Mouse (Mus musculus) spleen, embryonic (tissue): ENCODE results near the gene Zfp65.
"Not testable (repeated sequence)": the region's sequence is repeated elsewhere in the genome, so short reads cannot be mapped to it uniquely, and the experiment has no call there.

Experiments used
- CTCF ChIA-PET: fragments of 350-600 bp; sonication (Branson Sonifier 250); formaldehyde crosslinking; loops from one replicate; lab custom pipeline; 2022; lab: Charles Lee

Gene Zfp65

DNA sequence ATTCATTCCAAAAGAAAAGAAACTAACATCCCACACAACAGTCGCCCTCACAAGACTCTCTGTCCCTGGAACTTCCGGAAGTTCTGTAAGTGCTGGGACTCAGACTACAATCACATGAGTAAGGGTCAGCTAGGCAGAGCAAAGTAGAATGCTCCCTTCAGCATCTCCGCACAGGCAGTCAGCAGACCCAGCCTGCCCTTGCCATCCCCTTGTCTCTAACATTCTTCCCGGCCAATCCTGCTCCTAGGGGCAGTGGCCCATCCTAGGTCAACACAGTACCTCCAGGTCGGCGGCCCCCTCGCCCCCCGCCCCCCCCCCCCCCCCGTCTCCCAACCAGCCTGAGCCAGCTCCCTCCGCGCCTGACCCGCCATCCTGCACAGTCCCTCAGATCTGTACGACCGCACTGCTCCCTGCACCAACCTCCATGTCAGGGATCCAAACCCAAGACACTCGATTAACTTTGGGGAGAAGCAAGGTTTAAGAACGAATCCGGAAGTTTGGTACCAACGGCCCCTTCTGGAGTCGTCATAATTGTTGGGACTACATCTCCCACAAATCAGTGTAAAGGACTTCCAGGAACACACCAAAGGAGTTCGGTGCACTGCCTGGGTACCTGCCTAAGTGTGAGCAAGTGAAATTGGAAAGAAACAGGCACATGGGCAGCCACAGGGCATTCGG, at the start of gene Zfp65:
Zfp65 (minus strand) TSS at position 533 of the 678 bp plus-strand sequence.
- CTCF ChIA-PET, result no interaction called here

DNA sequence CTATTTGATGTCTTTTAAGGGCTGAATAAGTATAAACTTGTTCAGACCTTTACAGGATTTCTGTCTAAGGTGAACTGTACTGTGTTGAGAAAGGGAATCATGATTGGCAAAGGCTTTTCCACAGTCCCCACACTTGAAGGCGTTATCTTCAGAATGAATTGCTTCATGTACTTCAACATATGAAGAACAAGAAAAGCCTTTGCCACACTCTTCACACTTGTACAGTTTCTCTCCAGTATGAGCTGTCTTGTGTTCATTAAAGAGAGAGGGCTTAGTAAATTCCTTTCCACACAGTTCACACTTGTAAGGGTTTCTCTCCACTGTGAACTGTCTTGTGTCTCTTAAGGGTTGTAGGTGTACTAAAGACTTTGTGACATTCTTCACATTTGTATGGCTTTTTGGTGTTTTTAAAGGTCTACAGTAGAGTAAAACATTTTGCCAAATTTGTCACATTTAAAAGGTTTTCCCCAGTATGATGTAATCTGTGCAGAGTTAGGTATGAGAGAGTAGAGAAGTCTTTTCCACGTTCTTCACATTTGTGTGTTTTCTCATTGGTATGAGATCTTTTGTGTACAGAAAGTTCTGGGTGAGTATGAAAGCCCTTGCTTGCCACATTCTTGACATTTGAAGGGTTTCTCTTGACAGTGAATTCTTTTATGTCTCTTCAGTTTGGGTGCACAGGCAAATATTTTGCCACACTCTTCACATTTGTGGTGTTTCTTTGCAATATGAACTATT, 34.2 kb upstream of the Zfp65 start:
- CTCF ChIA-PET, result no interaction called here

DNA sequence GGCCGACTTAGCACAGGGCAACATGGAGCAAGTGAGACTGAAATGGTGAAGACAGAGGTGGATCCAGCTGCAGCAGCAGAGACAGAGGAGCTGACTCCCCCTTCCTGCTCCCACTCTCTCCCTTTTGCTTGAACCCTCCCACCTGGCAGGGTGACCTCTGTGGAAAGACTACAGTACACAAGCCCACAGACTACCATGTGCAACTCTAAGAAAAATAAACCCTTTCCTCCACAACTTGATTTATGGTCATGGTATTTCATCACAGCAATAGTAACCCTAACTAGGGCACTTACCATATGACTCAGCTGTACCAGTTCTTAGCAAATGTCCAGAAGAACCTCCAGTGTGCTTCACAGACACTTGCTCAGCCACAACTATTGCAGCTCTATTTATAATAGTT, 31.0 kb upstream of the Zfp65 start:
- CTCF ChIA-PET, result no interaction called here

DNA sequence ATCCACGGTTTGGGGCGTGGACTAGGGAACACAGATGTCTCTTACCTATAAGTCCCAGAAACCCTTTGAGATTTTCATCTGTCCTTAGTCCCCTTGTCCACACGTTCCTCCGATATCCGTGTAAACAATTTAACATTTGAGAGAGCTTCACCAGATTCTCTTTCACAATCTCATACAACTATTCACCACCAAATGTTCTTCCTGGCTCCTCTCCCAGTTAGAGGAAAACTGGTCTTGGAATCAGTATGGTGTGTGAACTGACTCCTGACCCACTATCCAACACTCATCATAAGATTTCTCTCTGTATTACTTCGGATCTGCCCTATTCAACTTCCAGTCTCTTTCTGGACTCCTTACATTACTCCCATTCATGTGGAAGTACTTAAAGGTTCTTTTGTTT, 26.8 kb upstream of the Zfp65 start:
- CTCF ChIA-PET, result no interaction called here

DNA sequence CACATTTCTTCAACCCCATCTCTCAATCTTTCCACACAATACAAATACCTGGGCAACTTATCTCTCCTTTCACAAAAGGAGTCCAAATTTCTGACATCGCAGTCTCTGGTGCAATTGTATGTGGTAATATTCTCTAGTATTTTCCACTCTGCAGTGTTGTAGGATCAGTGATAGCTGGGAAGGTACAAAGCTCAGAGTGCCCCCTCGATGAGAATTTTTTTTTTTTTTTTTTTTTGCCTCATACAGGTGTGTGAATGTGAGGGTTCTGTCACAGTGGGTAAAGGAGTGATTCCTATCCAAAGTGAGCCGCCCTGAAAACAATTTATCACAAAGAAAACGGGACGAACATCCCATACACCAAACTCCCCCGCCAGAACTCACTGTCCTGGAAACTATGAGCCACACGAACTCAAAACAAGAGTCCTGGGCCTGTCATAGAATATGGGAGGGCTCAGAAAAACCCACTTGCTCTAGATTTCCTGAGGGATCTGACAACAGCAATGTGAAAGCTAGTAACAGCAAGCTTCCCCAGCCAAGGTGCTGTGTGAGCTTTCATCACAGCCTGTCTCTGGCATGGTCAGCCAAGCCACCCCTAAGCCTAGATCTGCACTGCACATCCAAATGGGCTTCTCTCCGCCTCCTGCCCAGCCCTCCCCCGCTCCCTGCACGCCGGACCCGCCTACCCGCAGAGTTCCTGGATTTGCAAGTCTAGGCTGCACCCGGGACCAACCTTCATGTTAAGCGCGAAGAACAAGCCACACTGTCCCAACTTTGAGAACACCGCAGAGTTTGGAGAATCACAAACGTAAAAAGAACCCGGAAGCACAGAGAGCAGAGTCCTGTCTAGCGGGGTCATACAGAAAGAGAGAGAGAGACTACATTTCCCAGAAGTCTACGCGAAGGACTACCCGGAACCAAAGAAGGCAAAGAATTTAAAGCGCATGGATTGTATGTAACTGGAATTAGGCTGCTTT, 25.6 kb upstream of the Zfp65 start, which contains the start of gene Zfp85:
Zfp85 (minus strand) TSS at position 896 of the 974 bp plus-strand sequence.
- CTCF ChIA-PET, result interaction anchor here (0.6 kb wide), 1 partner anchor 33 kb away, joined by 4 read pairs; no protein-coding TSS in a partner anchor

DNA sequence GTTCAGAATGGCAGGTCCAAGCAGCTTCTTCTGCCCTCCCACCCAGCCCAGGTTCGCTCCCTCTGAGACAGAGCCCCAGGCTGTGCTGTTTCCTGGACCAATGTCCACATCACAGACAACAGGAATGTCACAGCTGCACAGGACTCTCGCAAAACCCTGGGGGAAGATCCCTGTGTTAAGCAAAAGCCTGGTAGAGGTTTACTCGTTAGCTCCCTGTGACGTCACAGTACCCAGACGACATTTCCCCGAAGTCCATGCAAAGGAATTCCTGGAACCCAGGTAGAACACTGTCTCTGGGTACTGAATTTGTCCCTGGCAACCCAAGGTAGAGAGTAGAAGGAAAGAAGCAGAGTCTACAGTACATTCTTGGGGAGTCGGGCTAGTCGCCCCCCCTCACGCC, 14.9 kb upstream of the Zfp65 start:
- CTCF ChIA-PET, result no interaction called here

DNA sequence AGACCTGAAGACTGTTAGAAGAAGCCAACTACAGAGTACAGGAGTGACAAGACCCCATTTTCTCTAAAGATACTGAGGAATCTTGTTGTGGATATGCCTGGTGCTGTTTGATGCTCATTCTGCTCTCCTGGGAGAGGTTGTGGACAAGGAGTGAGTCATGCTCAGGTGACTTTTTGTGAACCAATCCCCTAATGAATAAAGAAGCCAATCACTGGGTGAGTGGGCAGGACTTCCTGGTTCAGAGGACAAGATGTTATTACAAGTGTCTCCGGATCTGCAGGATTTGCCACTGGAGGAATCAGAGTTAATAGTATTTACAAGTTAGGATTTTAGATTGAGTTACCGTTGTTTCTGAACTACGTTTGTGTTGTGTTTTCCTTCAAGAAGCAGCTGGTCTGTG, 14.0 kb upstream of the Zfp65 start:
- CTCF ChIA-PET, result no interaction called here

DNA sequence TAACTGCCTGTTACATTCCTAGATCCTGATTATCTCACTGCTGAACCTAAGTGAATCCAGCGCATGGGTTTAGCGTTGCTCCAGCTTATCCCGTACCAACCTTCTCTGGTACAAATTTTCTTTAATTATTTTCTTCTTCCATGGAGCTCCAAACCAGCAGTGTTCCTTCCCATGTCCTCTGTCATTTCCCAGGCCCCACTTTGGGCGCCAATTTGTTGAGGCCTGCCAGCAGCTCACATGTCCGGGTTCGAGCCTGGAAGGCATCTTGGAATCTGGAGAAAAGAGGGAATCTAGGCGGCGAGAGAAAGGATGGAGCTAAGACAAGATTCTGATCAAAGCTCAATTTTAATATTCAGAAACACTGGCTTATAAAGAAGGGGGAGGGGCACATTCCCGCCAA, 5.4 kb upstream of the Zfp65 start:
- CTCF ChIA-PET, result not testable (repeated sequence)

DNA sequence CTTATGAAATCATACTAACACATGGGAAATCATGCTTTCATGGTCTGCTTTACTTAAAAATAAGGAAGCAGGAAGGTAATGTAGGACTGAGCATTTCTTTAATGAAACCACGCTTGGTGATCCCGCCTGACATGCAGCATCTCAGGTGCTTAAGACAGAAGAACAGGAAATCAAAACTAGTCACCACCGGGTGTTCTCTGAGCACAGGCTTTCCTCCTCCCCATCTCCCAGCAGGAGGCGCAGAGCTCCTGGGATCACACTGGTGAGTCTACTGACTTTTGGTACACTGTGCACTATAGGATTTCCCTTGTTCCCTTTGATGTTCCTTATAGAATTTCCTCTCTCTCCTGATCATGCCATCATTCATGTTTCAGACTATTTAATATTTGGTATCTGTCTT, 468 bp upstream of the Zfp65 start:
- CTCF ChIA-PET, result not testable (repeated sequence)

DNA sequence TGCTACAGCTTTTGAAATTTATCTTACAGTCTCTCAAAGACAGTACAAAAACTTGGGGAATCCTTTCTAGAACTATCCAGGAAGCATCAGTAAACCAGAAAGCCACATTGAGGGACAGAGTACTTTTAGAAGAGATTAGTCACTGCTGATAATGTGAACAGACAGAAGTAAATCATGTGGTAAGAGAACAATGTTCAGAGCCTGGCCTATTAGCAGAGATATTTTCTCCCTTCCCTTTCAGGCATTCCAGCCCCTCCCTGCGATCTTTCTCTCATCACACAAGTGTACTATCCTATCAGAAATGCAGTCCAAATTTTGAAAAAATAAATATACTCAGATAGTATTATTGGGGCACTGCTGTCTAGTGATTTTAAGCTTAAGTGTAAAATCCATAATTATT, 867 bp downstream of the Zfp65 start:
- CTCF ChIA-PET, result no interaction called here

DNA sequence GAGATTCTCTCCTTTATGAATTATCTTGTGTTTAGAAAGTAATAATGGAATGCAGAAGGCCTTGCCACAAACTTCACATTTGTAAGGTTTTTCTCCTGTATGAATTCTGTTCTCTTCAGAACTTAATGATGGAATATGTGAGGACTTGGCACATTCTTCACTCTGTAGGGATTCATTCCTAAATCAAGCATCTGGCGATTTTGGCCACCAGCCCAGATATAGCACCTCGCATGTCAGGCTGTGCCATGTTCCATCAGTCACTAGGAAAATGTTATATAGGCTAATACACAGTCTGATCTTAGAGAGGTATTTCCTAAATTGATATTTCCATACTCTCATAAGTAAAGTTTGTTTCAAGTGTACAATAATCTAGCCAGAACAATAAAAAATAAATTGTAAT, 3.6 kb downstream of the Zfp65 start:
- CTCF ChIA-PET, result not testable (repeated sequence)

DNA sequence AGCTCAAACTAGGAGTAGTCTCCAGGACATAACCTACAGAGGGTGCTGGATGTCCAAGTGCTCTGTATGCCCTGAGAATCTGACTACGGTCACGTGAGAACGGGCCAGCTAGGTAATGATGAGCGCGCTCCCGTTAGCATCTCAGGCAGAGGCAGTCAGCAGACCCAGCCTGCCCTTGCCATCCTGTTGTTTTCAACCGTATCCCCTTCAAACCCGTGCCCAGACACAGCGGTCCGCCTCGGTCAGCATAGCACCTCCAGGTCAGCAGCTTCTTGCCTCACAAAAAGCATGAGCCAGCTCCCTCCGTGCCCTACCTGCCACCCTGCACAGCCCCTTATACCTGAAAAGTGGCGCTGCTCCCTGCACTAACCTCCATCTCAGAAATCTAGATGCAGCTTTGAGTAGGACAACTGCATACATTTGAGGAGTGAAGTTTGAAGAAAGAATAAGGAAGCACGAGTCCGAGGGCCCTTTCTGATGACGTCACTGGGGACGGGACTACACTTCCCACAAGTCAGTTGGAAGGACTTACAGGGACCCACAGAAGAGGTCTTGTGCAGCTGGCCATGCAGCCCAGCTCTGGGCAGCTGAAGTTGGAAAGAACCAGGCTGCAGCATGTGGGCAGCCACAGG, 5.0 kb downstream of the Zfp65 start:
- CTCF ChIA-PET, result no interaction called here

DNA sequence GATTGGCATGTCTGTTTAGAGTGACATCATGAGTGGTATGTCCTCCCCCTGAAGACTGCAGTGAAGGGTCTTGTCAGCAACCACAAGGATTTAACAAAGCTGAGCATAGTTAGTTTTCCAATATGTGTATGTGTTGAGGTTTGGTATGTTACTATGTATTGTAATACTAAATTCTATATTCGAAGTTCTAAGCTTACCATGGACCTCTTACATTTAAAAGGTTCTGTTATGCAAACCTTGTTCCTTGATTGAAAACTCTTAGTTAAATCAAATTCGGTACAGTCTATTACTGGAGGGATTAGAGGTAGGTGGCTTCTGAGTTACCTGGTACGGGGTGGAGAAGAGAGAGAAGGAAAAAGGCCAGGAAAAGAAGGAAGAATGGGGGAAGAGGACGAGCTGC, 42.0 kb downstream of the Zfp65 start, which contains the start of gene Zfp738:
Zfp738 (minus strand) TSS at position 101 of the 400 bp plus-strand sequence.
- CTCF ChIA-PET, result no interaction called here

DNA sequence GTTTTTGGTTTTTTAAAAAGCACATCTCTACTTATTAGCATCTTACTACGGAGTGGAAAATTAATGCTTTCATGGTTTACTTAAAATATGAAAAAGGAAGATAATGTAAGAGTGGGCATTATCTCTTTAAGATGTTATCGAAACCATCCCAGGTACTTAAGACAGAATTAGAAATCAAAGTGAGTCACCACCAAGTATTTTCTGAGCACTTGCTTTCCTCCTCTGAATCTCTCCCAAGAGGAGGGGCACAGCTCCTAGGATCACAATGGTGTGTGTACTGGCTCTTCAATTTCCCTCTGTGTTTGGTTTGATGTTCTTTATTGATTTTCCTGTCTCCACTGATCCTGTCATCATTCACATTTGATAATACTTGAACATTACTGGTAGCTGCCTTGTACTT, 45.1 kb downstream of the Zfp65 start:
- CTCF ChIA-PET, result not testable (repeated sequence)

DNA sequence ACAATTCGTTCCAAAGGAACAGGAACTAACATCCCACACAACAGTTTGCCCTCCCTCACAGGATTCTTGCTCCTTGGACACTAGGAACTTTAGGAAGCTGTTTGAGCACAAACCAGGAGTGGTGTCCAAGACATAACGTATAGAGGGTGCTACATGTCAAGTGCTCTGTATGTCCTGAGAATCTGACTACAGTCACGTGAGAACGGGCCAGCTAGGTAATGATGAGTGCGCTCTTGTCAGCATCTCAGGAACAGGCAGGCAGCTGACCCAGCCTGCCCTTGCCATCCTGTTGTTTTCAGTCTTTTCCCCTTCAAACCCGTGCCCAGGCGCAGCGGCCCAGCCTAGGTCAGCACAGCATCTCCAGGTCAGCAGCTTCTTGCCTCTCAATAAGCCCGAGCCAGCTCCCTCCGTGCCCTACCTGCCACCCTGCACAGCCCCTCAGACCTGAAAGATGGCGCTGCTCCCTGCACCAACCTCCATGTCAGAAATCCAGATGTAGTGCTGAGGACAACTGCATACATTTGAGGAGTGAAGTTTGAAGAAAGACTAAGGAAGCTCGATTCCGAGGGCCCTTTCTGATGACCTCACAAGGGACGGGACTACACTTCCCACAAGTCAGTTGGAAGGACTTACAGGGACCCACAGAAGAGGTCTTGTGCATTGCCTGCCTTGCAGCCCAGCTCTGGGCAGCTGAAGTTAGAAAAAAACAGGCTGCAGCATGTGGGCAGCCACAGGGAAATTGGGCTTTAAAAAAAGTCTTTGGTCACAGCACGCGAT, 45.8 kb downstream of the Zfp65 start:
- CTCF ChIA-PET, result not testable (repeated sequence)

DNA sequence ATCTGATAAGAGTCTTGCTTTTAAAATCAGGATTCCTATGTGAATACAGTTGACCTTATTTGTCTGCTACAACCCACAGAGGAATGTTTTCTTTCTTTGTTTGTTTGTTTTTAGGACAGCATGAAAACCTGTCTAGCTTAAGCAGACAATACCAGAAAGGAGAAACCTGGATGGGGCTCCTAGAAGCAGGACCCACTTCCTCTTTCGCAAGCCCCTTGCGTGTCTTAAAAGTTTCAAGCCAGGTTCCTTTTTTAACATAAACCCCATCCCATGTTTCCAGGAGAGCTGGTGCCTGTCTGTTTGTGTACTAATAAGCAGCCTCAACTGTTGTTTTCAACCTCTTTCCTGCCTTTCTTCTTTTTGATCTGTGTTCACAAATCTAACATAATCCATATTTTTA, 54.1 kb downstream of the Zfp65 start:
- CTCF ChIA-PET, result no interaction called here
